Mouse (Mus musculus): Measurements from ENCODE around the gene Kcnmb4.

DNA sequence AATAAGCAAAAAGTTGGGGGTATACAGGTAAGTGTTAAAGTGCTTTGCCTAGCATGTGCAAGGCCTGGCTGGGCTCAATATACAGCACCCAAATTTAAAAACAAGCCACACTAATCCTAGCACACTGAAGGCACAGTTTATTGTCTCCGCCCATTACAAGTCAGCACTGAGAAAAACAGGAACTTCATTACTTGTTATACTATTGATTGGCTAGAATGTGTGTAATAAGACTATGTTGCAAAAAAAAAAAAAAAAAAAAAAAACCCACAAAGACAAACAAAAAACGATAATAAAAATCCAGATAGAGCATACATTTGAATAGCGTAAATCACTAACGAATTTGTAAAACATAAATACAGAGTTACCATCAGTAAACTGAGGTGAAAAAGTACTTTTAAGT is 41.5 kb upstream of the Kcnmb4 start:
- TF ChIP-seq CTCF (IDR thresholded peaks at IDR 0.05; ENCODE audit: extremely low read depth, insufficient read depth, low read length) (no peak), POLR2A (IDR thresholded peaks at IDR 0.05; ENCODE audit: extremely low read depth, insufficient read depth, low read length) (no peak)
